Mouse (Mus musculus): ENCODE results near the gene Kmt2c. TPM values are rescaled to one million over a fixed set of nuclear protein-coding genes. Genes with fewer than 3 reads are reported as not detected.

The Kmt2c gene
- polyA plus RNA-seq, 1 experiment = 19.2 TPM

DNA sequence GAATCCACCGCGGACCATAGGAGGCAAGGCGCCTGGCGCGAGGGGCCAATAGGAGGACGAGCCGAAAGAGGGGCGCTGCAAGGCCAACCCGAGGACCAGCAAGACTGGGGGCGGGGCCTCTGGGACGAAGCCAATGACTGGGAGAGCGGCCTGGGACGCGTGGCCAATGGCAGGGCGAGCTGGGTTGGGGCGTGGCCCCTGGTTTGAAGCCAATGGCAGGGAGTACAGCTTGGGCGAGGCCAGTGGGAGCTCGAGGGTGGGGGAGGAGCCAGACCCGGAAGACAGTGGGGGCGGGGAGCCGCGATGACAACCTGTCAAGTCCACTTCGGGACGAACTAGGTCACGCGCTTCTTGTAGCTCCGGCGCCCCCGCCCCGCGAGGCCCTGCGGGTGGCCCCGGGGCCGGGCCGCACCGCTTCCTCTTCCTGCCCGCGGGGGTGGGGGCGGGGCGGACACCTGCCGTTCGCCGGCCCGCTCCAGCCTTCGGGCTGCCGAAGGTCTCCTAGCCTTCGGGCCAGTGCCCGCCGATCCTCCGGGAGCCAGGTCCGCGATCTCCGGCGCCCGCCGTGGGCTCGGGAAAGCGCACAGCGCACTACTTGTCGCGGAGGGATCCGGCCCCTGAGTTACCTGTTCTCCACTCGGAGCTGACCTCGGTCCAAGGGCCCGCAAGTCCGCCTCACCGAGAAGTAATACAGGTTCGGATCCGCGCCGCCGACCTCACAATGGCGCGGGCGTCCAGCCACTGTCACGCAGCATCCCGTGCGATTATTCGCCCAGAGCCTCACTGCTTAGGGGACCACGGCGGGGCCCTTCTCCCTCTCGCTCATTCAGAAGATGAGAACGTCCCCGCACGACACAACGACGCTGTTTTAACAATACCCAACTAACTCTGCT is 31.2 kb upstream of the Kmt2c start:
- no peaks in the 10 kb centered on the region for H3K27me3 ChIP-seq (ENCODE audit: control insufficient read depth, insufficient read depth, low read length)
- H3K4me3 ChIP-seq (ENCODE audit: extremely low read depth, insufficient read depth, insufficient read length) = peak overlapping the region; percentile 94
- H3K27ac ChIP-seq (ENCODE audit: insufficient read depth, low read length) = peak overlapping the region; percentile 100
- H3K4me1 ChIP-seq (ENCODE audit: control insufficient read depth, insufficient read depth, insufficient read length) = 0 out of 2 replicates have a peak, but pooled peaks cover 2% of the 10 kb centered on the region
- DNase-seq (ENCODE audit: low read depth in 1 of 2, low spot score in 2 of 2) = peak; percentile 99 to 100
- WGBS = under 1% methylated on average over 87 of the region's 87 CpGs
- H3K36me3 ChIP-seq (ENCODE audit: control insufficient read depth, insufficient read depth, low read length) = no peaks in the 10 kb centered on the region
- TF ChIP-seq CTCF (IDR thresholded peaks at IDR 0.05; ENCODE audit: extremely low read depth, insufficient read depth, insufficient read length, insufficient replicate concordance) (no peak), POLR2A (IDR thresholded peaks at IDR 0.05; ENCODE audit: low read depth, low read length) (peak; percentile 56)

DNA sequence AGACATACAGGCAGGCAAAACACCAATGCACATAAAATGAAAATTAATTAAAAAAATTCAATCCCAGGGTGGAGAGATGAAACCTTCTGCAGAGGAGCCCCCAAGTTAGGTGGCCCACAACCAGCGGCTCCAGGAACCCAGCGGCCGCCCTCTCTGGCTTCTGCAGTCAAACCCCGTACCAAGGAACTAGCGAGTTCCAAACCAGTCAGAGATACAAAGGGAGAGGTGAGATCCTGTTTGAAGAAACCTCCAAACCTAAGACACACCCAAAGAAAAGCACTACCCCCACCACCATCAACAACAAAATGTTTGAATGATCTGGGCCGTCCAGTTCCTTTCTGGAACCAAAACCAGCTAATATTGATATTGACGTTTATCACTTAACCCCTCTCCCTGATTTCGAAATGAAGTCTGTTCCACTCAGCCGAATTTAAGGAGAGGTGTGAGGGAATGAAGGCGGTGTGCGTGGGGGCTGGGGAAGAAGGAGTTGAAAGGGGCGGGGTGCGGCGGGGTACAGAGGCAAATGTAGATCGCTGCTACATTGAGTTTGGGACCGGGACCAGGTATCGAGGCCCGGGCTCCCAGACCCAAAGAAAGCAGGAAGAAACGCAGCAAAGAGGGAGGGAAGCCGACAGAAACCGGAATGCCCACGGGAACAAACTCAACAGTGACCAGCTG is 30.4 kb upstream of the Kmt2c start:
- Histone ChIP-seq H3K4me1 (ENCODE audit: control insufficient read depth, insufficient read depth, insufficient read length) (0 out of 2 replicates have a peak, but pooled peaks cover 2% of the 10 kb centered on the region), H3K27ac (ENCODE audit: insufficient read depth, low read length) (peak overlapping the region; percentile 88), H3K36me3 (ENCODE audit: control insufficient read depth, insufficient read depth, low read length) (no peaks in the 10 kb centered on the region), H3K4me3 (ENCODE audit: extremely low read depth, insufficient read depth, insufficient read length) (peak overlapping the region; percentile 86), H3K27me3 (ENCODE audit: control insufficient read depth, insufficient read depth, low read length) (no peaks in the 10 kb centered on the region)
- DNase-seq (ENCODE audit: low read depth in 1 of 2, low spot score in 2 of 2) = no peak
- TF ChIP-seq POLR2A (IDR thresholded peaks at IDR 0.05; ENCODE audit: low read depth, low read length) (peak; percentile 36), CTCF (IDR thresholded peaks at IDR 0.05; ENCODE audit: extremely low read depth, insufficient read depth, insufficient read length, insufficient replicate concordance) (no peak)
- WGBS = 6% methylated on average over 22 of the region's 22 CpGs

DNA sequence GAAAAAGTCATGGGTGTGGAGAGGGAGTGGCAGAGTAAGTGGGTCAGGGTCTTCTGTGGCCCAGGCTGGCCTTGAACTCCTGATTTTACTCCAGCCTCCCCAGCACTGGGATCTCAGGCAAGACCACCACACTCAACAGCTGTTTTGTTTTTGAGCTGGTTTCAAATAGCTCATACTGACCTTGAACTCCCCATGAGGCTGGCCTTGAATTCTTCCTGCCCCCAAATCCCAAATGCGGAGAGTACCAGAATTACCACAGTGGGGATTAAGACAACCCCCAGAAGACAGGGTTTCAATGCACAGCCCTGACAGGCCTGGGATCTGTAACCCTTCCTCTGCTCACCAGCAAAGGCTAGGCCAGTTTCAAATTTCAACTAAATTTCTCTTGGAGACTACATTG is 29.4 kb upstream of the Kmt2c start:
- WGBS = 94% methylated on average over 1 of the region's 1 CpGs
- DNase-seq (ENCODE audit: low read depth in 1 of 2, low spot score in 2 of 2) = no peak
- H3K27me3 ChIP-seq (ENCODE audit: control insufficient read depth, insufficient read depth, low read length) = no peaks in the 10 kb centered on the region
- H3K4me3 ChIP-seq (ENCODE audit: extremely low read depth, insufficient read depth, insufficient read length) = no peak overlapping the region
- TF ChIP-seq CTCF (IDR thresholded peaks at IDR 0.05; ENCODE audit: extremely low read depth, insufficient read depth, insufficient read length, insufficient replicate concordance) (no peak), POLR2A (IDR thresholded peaks at IDR 0.05; ENCODE audit: low read depth, low read length) (no peak)
- no peak overlapping the region for H3K27ac ChIP-seq (ENCODE audit: insufficient read depth, low read length)
- 0 out of 2 replicates have a peak, but pooled peaks cover 2% of the 10 kb centered on the region for H3K4me1 ChIP-seq (ENCODE audit: control insufficient read depth, insufficient read depth, insufficient read length)
- no peaks in the 10 kb centered on the region for H3K36me3 ChIP-seq (ENCODE audit: control insufficient read depth, insufficient read depth, low read length)

DNA sequence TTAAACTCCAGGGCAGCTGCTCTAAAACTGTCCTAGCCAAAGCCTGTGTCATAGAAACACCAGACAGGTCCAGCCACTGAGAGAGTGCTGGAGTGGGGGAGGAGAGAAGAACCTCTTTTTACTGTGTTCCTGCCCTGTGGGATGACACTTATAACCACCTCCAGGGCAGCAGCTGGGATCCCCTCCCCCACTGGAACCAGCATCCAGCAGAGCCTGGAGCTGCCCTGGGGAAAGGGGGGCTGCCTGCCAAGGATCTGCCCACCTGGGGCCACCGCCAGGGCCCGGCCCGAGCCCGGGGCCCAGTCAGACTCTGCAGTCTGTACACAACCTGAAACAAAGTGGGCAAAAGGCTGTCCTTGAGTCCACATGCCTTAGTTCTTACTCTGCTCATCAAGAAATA is 28.3 kb upstream of the Kmt2c start:
- no peaks in the 10 kb centered on the region for H3K27me3 ChIP-seq (ENCODE audit: control insufficient read depth, insufficient read depth, low read length)
- no peak overlapping the region; the same call in 1 of the 2 replicates for H3K27ac ChIP-seq (ENCODE audit: insufficient read depth, low read length)
- H3K4me1 ChIP-seq (ENCODE audit: control insufficient read depth, insufficient read depth, insufficient read length) = 0 out of 2 replicates have a peak, but pooled peaks cover 2% of the 10 kb centered on the region
- no peaks in the 10 kb centered on the region for H3K36me3 ChIP-seq (ENCODE audit: control insufficient read depth, insufficient read depth, low read length)
- H3K4me3 ChIP-seq (ENCODE audit: extremely low read depth, insufficient read depth, insufficient read length) = no peak overlapping the region
- WGBS = 90% methylated on average over 4 of the region's 4 CpGs
- DNase-seq (ENCODE audit: low read depth in 1 of 2, low spot score in 2 of 2) = no peak
- TF ChIP-seq POLR2A (IDR thresholded peaks at IDR 0.05; ENCODE audit: low read depth, low read length) = no peak
- no peak for TF ChIP-seq CTCF (IDR thresholded peaks at IDR 0.05; ENCODE audit: extremely low read depth, insufficient read depth, insufficient read length, insufficient replicate concordance)

DNA sequence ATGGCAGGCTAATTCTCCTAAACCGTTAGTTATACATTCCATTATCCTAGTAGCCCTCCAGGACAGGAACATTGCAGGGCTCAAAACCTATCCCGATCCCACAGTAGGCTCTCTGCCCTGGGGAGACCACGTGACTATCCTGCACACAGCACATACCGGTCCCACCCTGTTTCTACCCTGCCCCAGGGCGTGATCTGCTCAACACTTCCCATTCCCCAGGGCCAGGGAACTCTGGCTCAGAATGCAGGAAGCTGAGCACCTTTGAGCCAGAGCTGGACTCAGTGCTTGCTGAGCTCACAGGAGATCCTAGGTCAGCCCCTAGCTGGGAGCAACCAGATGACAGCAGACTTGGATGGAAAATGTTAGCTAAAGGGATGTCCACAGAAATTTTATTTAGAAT is 27.5 kb upstream of the Kmt2c start:
- H3K27me3 ChIP-seq (ENCODE audit: control insufficient read depth, insufficient read depth, low read length) = no peaks in the 10 kb centered on the region
- no peak for DNase-seq (ENCODE audit: low read depth in 1 of 2, low spot score in 2 of 2)
- 0 out of 2 replicates have a peak, but pooled peaks cover 2% of the 10 kb centered on the region for H3K4me1 ChIP-seq (ENCODE audit: control insufficient read depth, insufficient read depth, insufficient read length)
- H3K36me3 ChIP-seq (ENCODE audit: control insufficient read depth, insufficient read depth, low read length) = no peaks in the 10 kb centered on the region
- no peak for TF ChIP-seq CTCF (IDR thresholded peaks at IDR 0.05; ENCODE audit: extremely low read depth, insufficient read depth, insufficient read length, insufficient replicate concordance)
- no peak for TF ChIP-seq POLR2A (IDR thresholded peaks at IDR 0.05; ENCODE audit: low read depth, low read length)
- no peak overlapping the region for H3K27ac ChIP-seq (ENCODE audit: insufficient read depth, low read length)
- no peak overlapping the region for H3K4me3 ChIP-seq (ENCODE audit: extremely low read depth, insufficient read depth, insufficient read length)
- WGBS = 85% methylated on average over 5 of the region's 5 CpGs

GRCm38 (mm10) chr5:25521461-25521860 is 22.9 kb upstream of the Kmt2c start:
- Histone ChIP-seq H3K4me1 (ENCODE audit: control insufficient read depth, insufficient read depth, insufficient read length) (no peaks in the 10 kb centered on the region), H3K27me3 (ENCODE audit: control insufficient read depth, insufficient read depth, low read length) (no peaks in the 10 kb centered on the region), H3K4me3 (ENCODE audit: extremely low read depth, insufficient read depth, insufficient read length) (no peak overlapping the region), H3K27ac (ENCODE audit: insufficient read depth, low read length) (no peak overlapping the region), H3K36me3 (ENCODE audit: control insufficient read depth, insufficient read depth, low read length) (no peaks in the 10 kb centered on the region)
- TF ChIP-seq POLR2A (IDR thresholded peaks at IDR 0.05; ENCODE audit: low read depth, low read length) = no peak
- no peak for TF ChIP-seq CTCF (IDR thresholded peaks at IDR 0.05; ENCODE audit: extremely low read depth, insufficient read depth, insufficient read length, insufficient replicate concordance)
- DNase-seq (ENCODE audit: low read depth in 1 of 2, low spot score in 2 of 2) = no peak
- WGBS = 76% methylated on average over 5 of the region's 5 CpGs
